Mouse (Mus musculus) MEL (cell line): ENCODE measurements around the gene Psmc3ip. TPM values are rescaled to one million over a fixed set of nuclear protein-coding genes. Genes with fewer than 3 reads are reported as not detected.

ENCODE experiments used
- DNase-seq: peaks from one replicate; pipeline ENCODE4 v3.0.0; 2011; ENCODE audit warnings: low read depth, low spot score
- H3K27ac ChIP-seq: 2 replicates; pipeline ENCODE4 v1.5.1; 2012; ENCODE audit warnings: low read depth, mild to moderate bottlenecking, control low read depth, low read length, moderate library complexity; ENCODE audit not compliant: control insufficient read depth
- H3K27me3 ChIP-seq, 2 experiments: fragments of 150-350 bp in 1 of 2; sonication (generic) in 1 of 2; 2 replicates each; pipeline ENCODE4 v1.6.1; 2012; ENCODE audit warnings: low read length in 2 of 2, mild to moderate bottlenecking in 2 of 2, improper control_type of control experiment in 1 of 2, moderate library complexity in 1 of 2; ENCODE audit not compliant: insufficient read depth in 2 of 2, control insufficient read depth in 1 of 2
- H3K36me3 ChIP-seq, 2 experiments: 2 replicates each; pipeline ENCODE4 v1.6.1; 2012 to 2014; ENCODE audit warnings: low read length in 2 of 2, improper control_type of control experiment in 1 of 2, inconsistent platforms in 1 of 2, mild to moderate bottlenecking in 1 of 2; ENCODE audit not compliant: insufficient read depth in 2 of 2, control insufficient read depth in 1 of 2
- H3K4me1 ChIP-seq, 2 experiments: fragments of 150-350 bp in 1 of 2; sonication (generic) in 1 of 2; 2 replicates each; pipeline ENCODE4 v1.6.1; 2012; ENCODE audit warnings: low read length in 2 of 2, improper control_type of control experiment in 1 of 2, mild to moderate bottlenecking in 1 of 2; ENCODE audit not compliant: insufficient read depth in 2 of 2, control insufficient read depth in 1 of 2
- H3K4me3 ChIP-seq, 2 experiments: fragments of 150-350 bp in 1 of 2; sonication (generic) in 1 of 2; 2 replicates each; pipeline ENCODE4 v1.5.1; 2012; ENCODE audit warnings: low read depth in 2 of 2, low read length in 2 of 2, mild to moderate bottlenecking in 2 of 2, moderate library complexity in 2 of 2, control low read depth in 1 of 2, improper control_type of control experiment in 1 of 2; ENCODE audit not compliant: control insufficient read depth in 1 of 2, insufficient read depth in 1 of 2
- H3K79me2 ChIP-seq: 2 replicates; pipeline ENCODE4 v1.6.1; 2012; ENCODE audit warnings: mild to moderate bottlenecking, low read length, moderate library complexity; ENCODE audit not compliant: control insufficient read depth, poor library complexity, insufficient read depth
- H3K9ac ChIP-seq: 2 replicates; pipeline ENCODE4 v1.6.1; 2012; ENCODE audit warnings: low read depth, mild to moderate bottlenecking, control low read depth, low read length, moderate library complexity; ENCODE audit not compliant: control insufficient read depth, poor library complexity, severe bottlenecking
- H3K9me3 ChIP-seq: fragments of 150-350 bp; sonication (generic); replicated peaks from 2 replicates; pipeline ENCODE4 v1.6.1; 2012; ENCODE audit warnings: mild to moderate bottlenecking, low read length, improper control_type of control experiment, moderate library complexity; ENCODE audit not compliant: insufficient read depth
- CHD2 ChIP-seq: IDR thresholded peaks from 2 replicates; pipeline ENCODE4 v1.6.1; 2011; ENCODE audit warnings: low read length, improper control_type of control experiment
- E2F4 ChIP-seq: IDR thresholded peaks from 2 replicates; pipeline ENCODE4 v1.6.1; 2011; ENCODE audit warnings: low read depth, low read length, improper control_type of control experiment, borderline replicate concordance
- ETS1 ChIP-seq: IDR thresholded peaks from 2 replicates; pipeline ENCODE4 v1.6.1; 2012; ENCODE audit warnings: low read depth, mild to moderate bottlenecking, inconsistent platforms, low read length, improper control_type of control experiment, moderate library complexity
- GABPA ChIP-seq: IDR thresholded peaks from 2 replicates; pipeline ENCODE4 v1.6.1; 2012; ENCODE audit warnings: low read depth, mild to moderate bottlenecking, inconsistent platforms, low read length, improper control_type of control experiment, moderate library complexity
- JUND ChIP-seq: IDR thresholded peaks from 2 replicates; pipeline ENCODE4 v1.6.1; 2011; ENCODE audit warnings: low read depth, mild to moderate bottlenecking, improper control_type of control experiment, low read length
- NELFE ChIP-seq: IDR thresholded peaks from 2 replicates; pipeline ENCODE4 v1.6.1; 2011; ENCODE audit warnings: low read depth, low read length, improper control_type of control experiment
- NRF1 ChIP-seq: IDR thresholded peaks from 2 replicates; pipeline ENCODE4 v1.6.1; 2014; ENCODE audit warnings: low read depth, mild to moderate bottlenecking, inconsistent platforms, low read length, improper control_type of control experiment, moderate library complexity; ENCODE audit not compliant: poor library complexity, insufficient read depth, severe bottlenecking
- POLR2AphosphoS2 ChIP-seq: IDR thresholded peaks from 2 replicates; pipeline ENCODE4 v1.6.1; 2011; ENCODE audit warnings: low read length, improper control_type of control experiment
- POLR2AphosphoS5 ChIP-seq: IDR thresholded peaks from 2 replicates; pipeline ENCODE4 v1.6.1; 2012; ENCODE audit warnings: low read depth, borderline replicate concordance, mild to moderate bottlenecking, inconsistent platforms, low read length, moderate library complexity, mixed read lengths
- RAD21 ChIP-seq: IDR thresholded peaks from 2 replicates; pipeline ENCODE4 v1.6.1; 2011; ENCODE audit warnings: mild to moderate bottlenecking, low read depth, low read length, improper control_type of control experiment
- TCF12 ChIP-seq: IDR thresholded peaks from 2 replicates; pipeline ENCODE4 v1.6.1; 2014; ENCODE audit warnings: low read depth, mild to moderate bottlenecking, inconsistent platforms, low read length, improper control_type of control experiment, moderate library complexity
- UBTF ChIP-seq: IDR thresholded peaks from 2 replicates; pipeline ENCODE4 v1.6.1; 2012; ENCODE audit warnings: low read depth, mild to moderate bottlenecking, inconsistent platforms, low read length, improper control_type of control experiment, moderate library complexity, borderline replicate concordance; ENCODE audit not compliant: insufficient read depth
- USF1 ChIP-seq: IDR thresholded peaks from 2 replicates; pipeline ENCODE4 v1.6.1; 2014; ENCODE audit warnings: low read depth, mild to moderate bottlenecking, inconsistent platforms, low read length, improper control_type of control experiment, moderate library complexity
- ZNF384 ChIP-seq: IDR thresholded peaks from 2 replicates; pipeline ENCODE4 v1.6.1; 2012; ENCODE audit warnings: low read depth, mild to moderate bottlenecking, inconsistent platforms, low read length, improper control_type of control experiment
- polyA plus RNA-seq, 2 experiments: library from polyadenylated mRNA; stranded (reverse) in 1 of 2; unstranded in 1 of 2; fragments of >175 nt in 1 of 2; fragments of >200 nt in 1 of 2; gene quantifications; 2 replicates each; pipeline versions ENCODE4 v1.2.1 to v1.2.4; 2012; ENCODE audit warnings: low replicate concordance in 2 of 2, low read depth in 1 of 2; ENCODE audit not compliant: insufficient read length in 2 of 2, insufficient read depth in 1 of 2, missing spikeins in 1 of 2
- total RNA-seq: library from RNA; depleted of rRNA; stranded (reverse); fragments of 300-350 nt; gene quantifications from 2 replicates; pipeline ENCODE4 v1.2.3, GENCODE M21; 2012

Gene Psmc3ip
- total and polyA plus RNA-seq, 3 experiments, result 8.2 to 14.5 TPM; not detected in 1

DNA sequence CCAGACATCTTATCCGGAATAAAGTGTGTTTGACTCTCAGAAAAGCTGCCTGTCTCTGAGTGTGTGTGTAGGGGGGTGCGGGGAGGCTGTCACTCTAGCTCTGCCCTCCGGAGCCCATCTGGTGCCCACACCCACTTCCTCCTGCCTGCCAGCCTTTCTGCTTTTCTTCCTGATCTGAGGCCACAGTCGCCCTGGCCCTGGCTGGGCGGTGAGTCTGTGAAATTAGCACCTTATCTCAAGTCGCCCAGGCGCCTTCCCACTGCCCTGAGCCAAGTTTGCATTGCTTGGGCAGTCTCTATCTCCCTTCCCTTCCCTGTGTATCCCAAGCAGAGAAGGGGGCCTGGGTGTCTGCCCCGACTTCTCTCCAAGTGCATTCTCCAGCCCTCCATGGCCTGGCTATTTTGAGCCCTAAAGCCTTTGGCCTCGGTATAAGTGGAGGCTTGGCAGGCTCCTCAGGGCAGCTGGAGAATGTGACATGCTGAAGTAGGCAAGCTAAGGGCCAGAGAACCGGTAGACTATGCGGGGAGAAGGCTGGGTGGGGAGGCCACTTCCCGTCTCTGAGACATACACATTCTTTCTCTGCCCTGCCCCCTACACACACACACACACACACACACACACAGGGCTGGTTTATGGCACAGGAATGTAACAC is 31.4 kb downstream of the Psmc3ip start (continued):
- TF ChIP-seq ZNF384 (no peak), RAD21 (no peak), POLR2AphosphoS2 (no peak)

DNA sequence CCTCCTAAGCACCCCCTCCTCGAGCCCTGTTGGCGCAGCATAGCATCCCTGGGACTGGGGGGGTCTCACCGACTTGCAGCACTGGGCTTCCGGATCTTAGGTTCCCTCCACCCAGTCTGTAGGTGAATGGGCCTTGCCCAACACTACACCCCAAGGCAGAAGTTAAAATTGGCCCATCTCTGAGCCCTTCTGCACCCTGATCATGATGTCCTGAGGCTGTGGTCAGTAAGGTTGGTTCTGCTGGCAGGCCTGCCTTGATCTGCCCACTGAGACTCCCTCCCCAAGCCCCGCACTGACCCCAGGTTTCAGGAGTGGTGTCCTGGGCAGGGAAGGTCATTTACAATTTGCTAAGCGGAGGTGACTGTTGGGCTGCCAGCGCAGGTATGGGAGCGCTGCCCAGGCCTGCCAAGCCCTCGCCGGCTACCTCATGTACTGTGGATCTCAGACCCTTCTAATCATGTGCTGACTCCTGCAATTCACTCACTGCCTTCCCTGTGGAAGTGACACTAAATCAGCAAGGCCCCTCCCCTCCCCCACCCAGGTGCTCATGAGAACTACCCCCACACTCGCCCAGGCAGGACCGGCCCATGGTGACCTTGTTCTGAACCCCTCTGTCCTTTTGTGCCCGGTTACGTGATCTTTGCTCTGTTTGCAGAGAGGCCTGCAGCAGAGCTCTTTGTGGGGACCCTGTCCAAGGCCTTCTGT is 32.1 kb downstream of the Psmc3ip start:
- Histone ChIP-seq H3K9me3 (no peaks in the 10 kb centered on the region), H3K4me3 (no peak overlapping the region), H3K27ac (peak overlapping the region; percentile 67), H3K27me3 (no peaks in the 10 kb centered on the region), H3K36me3 (peaks cover 0 to 16% of the 10 kb centered on the region in 2 experiments; a peak in 2 of 4 replicates), H3K79me2 (no peaks in the 10 kb centered on the region), H3K4me1 (peaks cover 12 to 24% of the 10 kb centered on the region in 2 experiments), H3K9ac (peak overlapping the region; percentile 39)
- TF ChIP-seq ETS1, result no peak
- TF ChIP-seq CHD2, result no peak; the same call in 1 of the 2 replicates
- TF ChIP-seq E2F4, result no peak
- TF ChIP-seq POLR2AphosphoS2, result no peak
- TF ChIP-seq POLR2AphosphoS5, result no peak
- TF ChIP-seq JUND, result no peak
- TF ChIP-seq GABPA, result no peak
- TF ChIP-seq UBTF, result no peak
- no peak for TF ChIP-seq USF1
- TF ChIP-seq TCF12, result no peak
- no peak for DNase-seq

DNA sequence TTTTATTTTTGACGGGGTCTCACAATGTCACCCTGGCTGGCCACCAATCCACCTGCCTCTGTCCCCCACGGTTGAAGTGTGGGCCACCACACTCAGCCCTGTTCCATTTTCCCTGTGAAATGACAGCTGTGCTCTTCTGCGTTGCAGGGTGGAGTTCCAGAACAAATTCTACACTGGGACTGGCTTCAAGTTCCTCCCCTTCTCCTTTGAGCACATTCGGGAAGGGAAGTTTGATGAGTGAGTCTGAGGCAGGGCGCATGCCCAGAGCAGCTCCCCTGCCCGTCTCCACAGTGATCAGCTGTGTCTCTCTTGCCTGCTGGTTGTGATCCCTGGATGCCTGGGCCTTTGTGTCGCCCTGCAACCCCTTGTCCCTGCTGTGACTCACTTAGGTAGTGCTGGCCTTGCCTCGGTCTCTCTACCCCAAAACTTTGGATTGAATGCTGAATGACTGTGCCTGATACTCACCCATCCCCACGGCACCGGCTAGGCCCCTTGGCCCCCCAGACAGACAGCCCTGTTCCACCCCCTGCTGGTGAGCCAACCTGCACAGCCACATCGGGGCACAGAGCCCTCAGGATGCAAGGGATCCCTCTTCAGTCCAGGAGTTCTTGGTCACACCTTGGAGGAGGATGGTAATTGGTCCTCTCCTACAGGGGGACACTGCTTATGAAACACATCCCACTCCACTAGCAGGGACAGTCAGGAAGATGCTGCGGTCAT is 32.9 kb downstream of the Psmc3ip start:
- H3K27ac ChIP-seq, result no peak overlapping the region
- H3K79me2 ChIP-seq, result no peaks in the 10 kb centered on the region
- H3K36me3 ChIP-seq, result peaks cover 0 to 16% of the 10 kb centered on the region in 2 experiments; a peak in 2 of 4 replicates
- no peak overlapping the region for H3K4me3 ChIP-seq
- no peaks in the 10 kb centered on the region for H3K27me3 ChIP-seq
- no peak overlapping the region for H3K9ac ChIP-seq
- DNase-seq, result no peak
- no peaks in the 10 kb centered on the region for H3K9me3 ChIP-seq
- H3K4me1 ChIP-seq, result peaks cover 12 to 23% of the 10 kb centered on the region in 2 experiments
- no peak for TF ChIP-seq NRF1
- no peak for TF ChIP-seq ZNF384
- no peak for TF ChIP-seq NELFE
- no peak for TF ChIP-seq ETS1
- no peak for TF ChIP-seq TCF12
